Mouse (Mus musculus) naive thymus-derived CD4-positive, alpha-beta T cell, adult 2 months (primary cell): Measurements from ENCODE around the gene Smg8.
"Not testable (repeated sequence)": the region's sequence is repeated elsewhere in the genome, so short reads cannot be mapped to it uniquely, and the experiment has no call there.

Experiments used
- DNase-seq: peaks from one replicate; pipeline ENCODE4 v3.0.0-alpha.2; 2011; ENCODE audit warnings: low read depth

Gene Smg8

GRCm38 (mm10) chr11:87086290-87086984 is at the start of gene Smg8:
Gene Smg8 (minus strand): TSS chr11:87086774.
- DNase-seq: peak; percentile 83

- no peak for DNase-seq
These were observed 49.7 kb upstream of the Smg8 start for GRCm38 (mm10) chr11:87136233-87136632.

- DNase-seq: peak; percentile 93
These were observed 40.5 kb upstream of the Smg8 start, which contains the start of gene Trim37 for GRCm38 (mm10) chr11:87126824-87127816. Gene Trim37 (plus strand): TSS chr11:87127077.

GRCm38 (mm10) chr11:87126281-87126823 is 39.8 kb upstream of the Smg8 start:
- DNase-seq: no peak

- DNase-seq: no peak
These were observed 39.0 kb upstream of the Smg8 start for GRCm38 (mm10) chr11:87125562-87125961.

GRCm38 (mm10) chr11:87121864-87122263 is 35.3 kb upstream of the Smg8 start:
- no peak for DNase-seq

GRCm38 (mm10) chr11:87110172-87110909 is 23.8 kb upstream of the Smg8 start:
- DNase-seq: no peak

- DNase-seq: no peak
These were observed 23.1 kb upstream of the Smg8 start for GRCm38 (mm10) chr11:87109519-87110171.

- peak; percentile 99 for DNase-seq
These were observed 22.4 kb upstream of the Smg8 start, which contains the start of gene Ska2 for GRCm38 (mm10) chr11:87108755-87109518. Gene Ska2 (plus strand): TSS chr11:87109234.

- no peak for DNase-seq
These were observed 21.8 kb upstream of the Smg8 start, which contains the start of gene Prr11 for GRCm38 (mm10) chr11:87108409-87108754. Gene Prr11 (minus strand): TSS chr11:87108708.

- DNase-seq: peak; percentile 23
These were observed 568 bp upstream of the Smg8 start for GRCm38 (mm10) chr11:87087142-87087541.

- no peak for DNase-seq
These were observed 1.1 kb downstream of the Smg8 start for GRCm38 (mm10) chr11:87085461-87085860.

GRCm38 (mm10) chr11:87083712-87084111 is 2.9 kb downstream of the Smg8 start:
- DNase-seq: no peak

GRCm38 (mm10) chr11:87073866-87074440 is 12.6 kb downstream of the Smg8 start, which contains the start of gene Gdpd1:
Gene Gdpd1 (minus strand): TSS chr11:87074062.
- peak; percentile 86 for DNase-seq

GRCm38 (mm10) chr11:87073343-87073865 is 13.2 kb downstream of the Smg8 start:
- peak; percentile 51 for DNase-seq

GRCm38 (mm10) chr11:87062087-87062486 is 24.5 kb downstream of the Smg8 start:
- no peak for DNase-seq

- DNase-seq: no peak
These were observed 26.2 kb downstream of the Smg8 start for GRCm38 (mm10) chr11:87060410-87060809.

GRCm38 (mm10) chr11:87056286-87056685 is 30.3 kb downstream of the Smg8 start:
- no peak for DNase-seq

- not testable (repeated sequence) for DNase-seq
These were observed 37.7 kb downstream of the Smg8 start for GRCm38 (mm10) chr11:87048900-87049299.

GRCm38 (mm10) chr11:87046968-87047367 is 39.6 kb downstream of the Smg8 start:
- no peak for DNase-seq
